Mouse (Mus musculus): Measurements from ENCODE around the gene Gpn2.

The Gpn2 gene

GRCm38 (mm10) chr4:133596084-133596483 lies 11.9 kb downstream of the Gpn2 start:
- DNase-seq, result no peak

- peak; percentile 67 for DNase-seq
Measured at GRCm38 (mm10) chr4:133598616-133599015, 14.5 kb downstream of the Gpn2 start.

- DNase-seq, result no peak
Measured at GRCm38 (mm10) chr4:133599116-133599515, 15.0 kb downstream of the Gpn2 start.

GRCm38 (mm10) chr4:133599571-133600073 lies 15.5 kb downstream of the Gpn2 start:
- DNase-seq, result peak; percentile 96

GRCm38 (mm10) chr4:133600306-133600705 lies 16.1 kb downstream of the Gpn2 start:
- no peak for DNase-seq

GRCm38 (mm10) chr4:133601721-133602218 lies 17.6 kb downstream of the Gpn2 start, which contains the start of gene Sfn:
TSS of gene Sfn (minus strand) at chr4:133602168.
- DNase-seq, result peak; percentile 77

- no peak for DNase-seq
Measured at GRCm38 (mm10) chr4:133603056-133603455, 18.9 kb downstream of the Gpn2 start.

GRCm38 (mm10) chr4:133604175-133604574 lies 20.0 kb downstream of the Gpn2 start:
- no peak for DNase-seq

GRCm38 (mm10) chr4:133604856-133605255 lies 20.7 kb downstream of the Gpn2 start:
- no peak for DNase-seq

GRCm38 (mm10) chr4:133605330-133605729 lies 21.2 kb downstream of the Gpn2 start:
- no peak for DNase-seq

- DNase-seq, result no peak
Measured at GRCm38 (mm10) chr4:133607284-133607683, 23.1 kb downstream of the Gpn2 start.

GRCm38 (mm10) chr4:133609719-133610118 lies 25.6 kb downstream of the Gpn2 start:
- DNase-seq, result peak; percentile 72

GRCm38 (mm10) chr4:133611815-133612214 lies 27.7 kb downstream of the Gpn2 start:
- no peak for DNase-seq

GRCm38 (mm10) chr4:133612416-133612815 lies 28.3 kb downstream of the Gpn2 start:
- no peak for DNase-seq

GRCm38 (mm10) chr4:133613026-133613425 lies 28.9 kb downstream of the Gpn2 start:
- DNase-seq, result no peak

- no peak for DNase-seq
Measured at GRCm38 (mm10) chr4:133613867-133614266, 29.7 kb downstream of the Gpn2 start.

- DNase-seq, result no peak
Measured at GRCm38 (mm10) chr4:133614274-133614761, 30.2 kb downstream of the Gpn2 start.

GRCm38 (mm10) chr4:133615416-133615815 lies 31.3 kb downstream of the Gpn2 start:
- DNase-seq, result peak; percentile 30

- DNase-seq, result no peak
Measured at GRCm38 (mm10) chr4:133617936-133618335, 33.8 kb downstream of the Gpn2 start.

GRCm38 (mm10) chr4:133619473-133620136 lies 35.4 kb downstream of the Gpn2 start:
- no peak for DNase-seq

- DNase-seq, result no peak
Measured at GRCm38 (mm10) chr4:133620668-133621067, 36.5 kb downstream of the Gpn2 start.

GRCm38 (mm10) chr4:133622161-133622695 lies 38.1 kb downstream of the Gpn2 start:
- no peak for DNase-seq

- no peak for DNase-seq
Measured at GRCm38 (mm10) chr4:133624830-133625229, 40.7 kb downstream of the Gpn2 start.

- peak; percentile 78 for DNase-seq
Measured at GRCm38 (mm10) chr4:133625621-133626071, 41.5 kb downstream of the Gpn2 start.

Data from kidney, adult 11 months (tissue).